Mouse (Mus musculus): Measurements from ENCODE around the gene Mrpl45.

- no peak for TF ChIP-seq CTCF (conservative IDR thresholded peaks at IDR 0.05; ENCODE audit: low read length)
- TF ChIP-seq NANOG (IDR thresholded peaks at IDR 0.05; ENCODE audit: borderline replicate concordance, low read length): no peak
These were observed 34.5 kb downstream of the Mrpl45 start for GRCm38 (mm10) chr11:97350035-97350434.
